Mouse (Mus musculus): ENCODE measurements around the gene Hes5.

The Hes5 gene

DNA sequence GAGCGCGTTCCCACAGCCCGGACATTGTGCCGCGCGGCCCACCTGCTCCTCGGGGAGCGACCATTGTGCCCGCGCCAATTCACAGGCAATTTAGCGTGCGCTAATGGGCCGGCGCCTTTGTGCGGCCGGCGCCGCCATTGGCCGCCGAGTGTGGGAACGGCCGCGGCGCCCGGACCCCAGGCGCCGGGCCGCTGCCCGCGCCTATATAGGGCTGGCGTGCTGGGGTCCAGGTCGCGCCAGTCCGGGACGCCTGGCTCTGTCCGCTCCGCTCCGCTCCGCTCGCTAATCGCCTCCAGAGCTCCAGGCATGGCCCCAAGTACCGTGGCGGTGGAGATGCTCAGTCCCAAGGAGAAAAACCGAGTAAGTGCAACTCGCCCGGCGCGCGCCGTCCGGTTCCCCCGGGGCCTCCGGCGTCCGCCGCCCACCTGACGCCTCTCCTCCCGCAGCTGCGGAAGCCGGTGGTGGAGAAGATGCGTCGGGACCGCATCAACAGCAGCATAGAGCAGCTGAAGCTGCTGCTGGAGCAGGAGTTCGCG, at the start of gene Hes5:
Gene Hes5 (plus strand): TSS at position 234 of the 536 bp plus-strand sequence.
- peak; percentile 37 to 39 for DNase-seq (ENCODE audit: low spot score in 2 of 2)

DNA sequence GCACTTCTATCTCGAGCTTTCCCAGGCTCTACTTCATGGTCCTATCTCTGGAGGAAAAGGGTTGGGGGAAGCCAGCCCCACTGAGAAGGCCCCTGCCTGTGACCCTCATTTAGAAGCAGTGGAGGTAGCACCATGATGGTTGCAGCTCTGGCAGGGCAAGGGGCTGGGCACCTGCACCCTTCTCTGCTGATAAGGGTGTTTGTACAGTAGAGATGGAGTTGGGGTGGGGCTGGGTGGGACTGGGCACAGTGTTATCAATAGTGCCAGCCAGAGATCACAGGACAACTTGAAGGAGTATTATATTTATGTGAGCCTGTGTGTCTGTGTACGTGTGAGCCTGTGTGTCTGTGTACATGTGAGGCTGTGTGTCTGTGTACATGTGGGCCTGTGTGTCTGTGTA, 49.1 kb upstream of the Hes5 start:
- DNase-seq (ENCODE audit: low spot score in 2 of 2), result peak; percentile 44 to 57

DNA sequence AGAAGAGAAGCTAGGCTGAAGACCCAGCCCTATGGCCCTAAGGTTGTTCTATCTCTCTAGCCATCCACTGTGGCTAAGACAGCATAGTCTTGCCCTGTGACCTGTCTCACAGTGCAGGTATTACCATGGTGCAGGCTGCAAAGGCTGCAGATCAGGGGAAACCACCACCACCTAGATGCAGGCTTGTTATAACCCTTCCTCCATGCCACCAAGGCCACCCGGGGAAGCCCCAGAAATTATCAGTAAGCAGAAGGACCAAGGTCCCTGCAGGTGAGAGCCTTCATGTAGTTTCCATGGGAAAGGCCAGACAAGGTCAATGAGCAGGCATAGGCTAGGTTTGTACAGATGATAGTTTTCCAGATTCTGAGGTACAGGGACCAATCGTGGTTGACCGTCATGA, 46.9 kb upstream of the Hes5 start:
- no peak for DNase-seq (ENCODE audit: low spot score in 2 of 2)

DNA sequence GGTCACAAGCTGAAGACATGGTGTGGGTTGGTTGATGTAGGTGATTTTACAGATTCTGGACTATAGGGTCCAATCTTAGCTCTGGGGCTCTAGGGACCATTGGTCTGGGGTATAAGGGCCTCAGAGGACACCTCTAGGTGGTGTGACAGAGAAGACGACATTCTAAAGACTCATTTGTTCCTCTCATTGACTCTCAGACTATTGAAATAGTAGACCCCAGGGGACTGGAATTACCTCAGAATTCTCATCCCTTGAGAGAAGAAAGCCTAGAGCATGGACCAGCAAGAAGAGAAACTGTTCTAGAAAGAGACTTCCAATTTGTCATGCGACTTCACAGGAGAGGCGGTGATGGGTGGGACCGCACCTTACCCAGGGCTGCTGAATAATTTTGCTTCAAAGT, 46.5 kb upstream of the Hes5 start:
- no peak for DNase-seq (ENCODE audit: low spot score in 2 of 2)

DNA sequence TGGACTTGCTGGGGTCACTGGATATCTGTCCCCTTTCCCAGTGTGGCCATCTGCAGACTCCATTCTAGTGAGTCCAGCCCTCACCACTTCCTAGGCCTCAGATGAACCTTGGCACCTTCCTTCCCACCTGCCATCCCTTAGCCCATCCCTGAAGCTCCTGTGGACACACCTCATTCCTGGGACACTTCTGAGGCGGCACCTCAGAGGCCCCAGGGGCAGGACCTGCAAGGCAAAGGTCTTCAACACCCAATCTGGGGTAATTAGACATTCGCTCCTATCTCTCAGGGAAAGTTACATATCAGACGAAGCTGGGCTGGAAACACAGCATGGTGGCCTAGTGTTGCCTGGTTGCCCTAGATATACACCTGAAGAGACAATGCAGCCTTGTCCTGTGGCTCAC, 46.0 kb upstream of the Hes5 start:
- no peak for DNase-seq (ENCODE audit: low spot score in 2 of 2)

DNA sequence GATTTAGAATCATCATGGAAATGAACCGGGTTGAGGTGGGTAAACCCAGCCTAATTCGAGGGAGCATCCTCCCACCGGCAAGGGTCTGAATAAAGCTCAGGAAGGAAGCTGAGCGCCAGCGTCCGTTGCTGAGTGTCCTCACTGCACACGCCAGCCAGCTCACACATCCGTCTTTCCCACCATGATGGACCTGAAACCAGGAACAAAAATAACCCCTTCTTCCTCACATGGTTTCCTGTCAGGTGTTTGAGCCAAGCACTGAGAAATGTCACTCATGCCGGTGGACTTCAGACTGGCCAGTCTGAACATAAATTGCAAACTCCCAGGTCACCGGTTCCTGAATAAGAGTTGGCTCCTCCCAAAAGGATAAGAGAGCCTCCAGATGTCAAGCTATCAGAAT, 45.4 kb upstream of the Hes5 start:
- DNase-seq (ENCODE audit: low spot score in 2 of 2), result no peak

DNA sequence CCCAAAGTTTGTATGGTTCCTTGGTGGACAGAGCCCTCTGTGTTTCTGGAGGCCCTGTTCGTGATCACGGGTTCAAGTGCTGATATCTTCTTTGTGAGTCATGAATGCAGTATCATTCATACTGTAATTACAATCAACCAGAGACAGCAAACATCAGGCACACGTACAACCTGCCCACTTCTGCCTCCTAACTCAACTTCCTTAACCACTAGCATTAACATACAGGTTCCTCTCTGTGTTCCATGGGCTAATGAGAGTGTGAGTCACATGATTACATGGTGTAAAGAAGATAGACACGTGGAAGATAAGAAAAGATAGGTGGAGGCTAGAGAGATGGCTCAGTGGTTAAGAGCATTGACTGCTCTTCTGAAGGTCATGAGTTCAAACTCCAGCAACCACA, 44.1 kb upstream of the Hes5 start:
- DNase-seq (ENCODE audit: low spot score in 2 of 2), result no peak

DNA sequence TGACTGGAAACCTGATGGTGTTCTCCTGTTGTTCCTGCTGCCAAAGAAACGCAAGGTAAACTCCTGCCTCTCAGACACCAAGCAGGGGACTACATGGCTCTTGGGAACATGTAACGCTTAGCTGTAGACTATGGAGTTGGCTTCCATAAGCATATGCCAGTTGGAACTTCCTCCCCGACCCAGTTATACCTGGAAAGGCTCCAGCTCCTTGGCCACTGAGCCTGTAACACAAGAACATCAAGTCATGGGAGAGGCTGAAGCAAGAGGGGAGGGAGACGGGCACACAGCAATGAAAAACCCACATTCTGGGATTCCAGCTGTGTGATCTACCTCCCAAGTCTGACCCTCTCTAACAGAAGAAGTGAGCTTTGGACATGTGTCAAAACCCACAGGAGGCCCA, 38.4 kb upstream of the Hes5 start:
- no peak for DNase-seq (ENCODE audit: low spot score in 2 of 2)

DNA sequence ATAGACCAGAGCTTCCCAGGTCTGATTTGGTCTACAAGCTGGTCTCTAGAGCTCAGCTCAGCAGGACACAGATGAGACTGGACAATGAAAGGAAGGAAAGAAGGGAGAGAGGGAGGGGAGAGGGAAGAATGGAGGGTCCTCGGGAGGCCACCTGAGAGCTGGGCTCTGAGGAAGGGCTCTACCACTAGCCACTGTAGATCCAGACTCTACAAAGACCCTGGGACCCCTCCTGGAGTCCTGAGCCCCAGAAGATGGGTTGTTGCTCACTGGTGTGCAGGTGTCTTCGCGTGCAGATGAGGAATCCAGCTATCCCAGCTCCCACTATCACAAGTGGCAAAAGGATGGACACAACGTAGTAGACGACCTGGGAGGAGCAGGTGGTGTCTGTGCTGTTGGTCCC, 37.8 kb upstream of the Hes5 start:
- no peak for DNase-seq (ENCODE audit: low spot score in 2 of 2)

DNA sequence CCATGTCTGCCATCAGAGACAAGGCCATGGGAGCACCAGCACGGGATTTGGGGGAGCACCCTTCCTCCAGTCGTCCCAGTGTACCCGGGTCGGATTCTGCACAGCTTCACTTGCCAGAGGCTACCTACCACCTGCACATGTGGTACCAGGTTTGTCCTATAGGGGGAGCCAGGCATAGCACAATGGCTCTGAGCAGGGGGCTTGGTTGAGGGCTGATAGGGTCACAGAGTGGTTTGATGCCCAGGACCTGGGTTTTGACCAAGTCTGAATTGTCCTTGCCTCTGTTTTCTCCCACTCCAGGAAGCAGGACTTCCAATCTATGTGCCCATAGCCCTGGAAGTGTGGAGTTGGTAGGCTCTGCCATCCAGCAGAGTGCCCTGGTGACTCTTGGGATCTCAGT, 35.3 kb upstream of the Hes5 start:
- peak in 1 of 2 experiments; percentile 55 for DNase-seq (ENCODE audit: low spot score in 2 of 2)

DNA sequence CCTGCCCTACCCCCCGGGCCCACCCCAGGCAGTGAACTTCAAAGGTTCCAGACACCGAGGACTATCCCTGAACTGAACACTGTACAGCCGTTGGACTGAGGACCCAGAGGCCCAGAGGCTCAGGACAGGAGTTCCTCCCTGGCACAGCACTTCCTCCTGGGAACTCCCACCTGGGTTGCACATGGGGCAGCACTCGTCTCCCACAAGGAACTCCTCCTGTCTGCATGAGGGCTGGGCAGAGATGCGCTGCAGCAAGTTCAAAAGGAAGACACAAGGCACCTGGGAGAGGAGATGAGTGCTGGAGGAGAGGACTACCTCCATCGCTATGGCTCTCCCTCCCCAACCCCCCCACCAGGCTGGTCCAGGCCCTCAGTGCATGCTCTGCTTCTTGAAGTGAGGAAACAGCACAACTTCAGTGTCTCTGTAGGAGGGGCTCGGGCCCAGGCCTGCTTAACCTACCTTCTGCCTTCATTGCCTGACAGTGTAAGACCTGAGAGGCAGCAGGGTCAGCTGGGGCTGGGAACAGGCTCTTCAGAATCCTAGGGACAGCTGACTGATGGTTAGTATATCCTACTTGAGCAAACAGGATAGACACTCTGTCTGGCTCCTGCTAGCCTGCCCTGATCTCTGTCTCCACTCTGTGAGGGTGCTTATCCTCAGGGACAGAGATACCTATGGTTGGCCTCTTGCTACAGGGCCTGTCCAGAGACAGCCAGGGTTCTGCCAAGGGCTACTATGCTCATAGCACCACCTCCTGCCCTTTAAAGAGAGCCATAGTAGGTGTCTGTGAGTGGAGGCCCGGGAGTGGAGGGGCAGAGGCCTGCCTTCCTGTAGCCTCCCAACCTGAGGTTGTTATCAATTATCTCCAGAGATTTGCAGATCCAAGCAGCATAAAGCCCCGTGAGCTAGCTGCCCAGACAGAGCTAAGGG, 33.5 kb upstream of the Hes5 start:
- no peak for DNase-seq (ENCODE audit: low spot score in 2 of 2)

DNA sequence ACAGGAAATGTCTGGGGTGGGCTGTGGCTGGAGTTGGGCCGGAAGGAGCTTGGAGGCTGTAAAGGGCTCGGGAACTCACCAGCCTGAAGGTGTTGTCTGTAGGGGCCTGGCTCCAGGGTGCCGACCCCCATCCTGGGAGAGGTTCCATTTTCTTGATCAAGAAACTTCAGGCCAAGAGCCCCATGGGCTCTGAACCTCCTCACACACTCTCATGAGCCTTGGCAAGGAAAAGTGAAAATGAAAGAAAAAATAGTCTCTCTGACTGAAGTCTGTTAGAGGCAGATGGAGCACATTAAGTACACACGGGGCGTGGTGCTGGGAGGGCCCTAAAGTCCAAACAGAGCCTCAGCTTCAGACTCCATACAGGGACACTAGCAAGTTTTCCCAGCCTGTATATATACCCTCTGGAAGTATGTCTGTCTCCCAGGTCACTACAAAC, 32.8 kb upstream of the Hes5 start:
- peak; percentile 66 to 77 for DNase-seq (ENCODE audit: low spot score in 2 of 2)

DNA sequence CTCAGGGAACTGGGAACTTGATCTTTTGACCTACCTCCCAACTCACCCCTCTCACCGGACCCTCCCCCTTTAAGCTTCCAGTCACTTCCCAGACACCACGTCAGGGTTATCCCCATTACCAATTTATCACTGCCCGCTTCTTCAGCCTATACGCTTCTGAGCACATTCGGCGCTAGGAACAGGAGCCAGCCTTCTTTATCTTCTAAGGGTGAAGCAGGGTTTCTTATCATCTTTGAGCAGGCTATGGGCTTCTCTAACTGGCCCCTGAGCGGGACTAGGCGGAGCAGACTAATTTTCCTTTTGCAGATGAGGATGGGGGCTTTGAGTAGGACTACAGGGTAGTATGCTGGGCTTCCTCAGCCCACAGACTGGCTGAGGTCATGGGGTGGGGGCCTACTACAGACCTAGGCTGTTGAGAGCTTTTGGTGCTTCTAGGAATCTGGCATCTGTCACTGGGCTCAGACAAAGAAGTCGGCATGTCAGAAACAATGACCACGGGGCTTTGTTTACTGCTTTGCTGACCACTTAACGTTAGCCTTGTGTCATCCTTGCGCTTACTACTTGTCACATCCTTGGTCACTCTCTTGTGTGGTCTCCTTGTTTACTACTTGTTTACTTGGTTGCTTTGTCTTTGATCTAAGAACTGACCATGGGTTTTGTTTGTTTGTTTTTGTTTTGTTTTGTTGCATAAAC, 32.2 kb upstream of the Hes5 start, which contains the start of gene Tnfrsf14:
Gene Tnfrsf14 (minus strand): TSS at position 169 of the 693 bp plus-strand sequence.
- DNase-seq (ENCODE audit: low spot score in 2 of 2), result peak in 1 of 2 experiments; percentile 68

DNA sequence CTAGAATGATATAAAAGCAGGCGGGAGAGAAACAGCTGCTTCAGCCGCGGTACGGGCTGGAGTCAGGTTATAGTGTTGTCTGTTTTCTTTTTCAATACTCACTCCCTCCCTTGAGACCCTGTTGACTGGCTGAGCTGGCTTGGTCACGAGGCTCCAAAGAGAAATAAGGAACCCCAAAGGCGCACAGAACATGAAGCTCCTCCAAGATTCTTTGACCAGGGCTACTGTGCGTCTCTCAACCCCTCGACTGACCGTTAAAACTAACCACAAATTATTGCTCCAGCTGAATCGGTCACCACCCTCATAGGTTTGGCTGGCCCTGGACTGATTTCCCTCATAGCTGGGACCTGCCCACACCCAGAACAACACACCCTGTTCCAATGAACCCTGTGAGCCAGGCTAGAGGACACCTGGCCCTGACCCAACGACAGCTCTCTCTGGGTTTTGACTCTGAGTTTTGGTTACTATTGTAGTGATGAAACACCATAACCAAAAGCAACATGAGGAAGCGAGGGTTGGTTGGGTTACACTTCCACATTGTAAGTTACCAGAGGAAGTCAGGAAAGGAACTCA, 31.5 kb upstream of the Hes5 start:
- peak; percentile 60 to 74 for DNase-seq (ENCODE audit: low spot score in 2 of 2)

DNA sequence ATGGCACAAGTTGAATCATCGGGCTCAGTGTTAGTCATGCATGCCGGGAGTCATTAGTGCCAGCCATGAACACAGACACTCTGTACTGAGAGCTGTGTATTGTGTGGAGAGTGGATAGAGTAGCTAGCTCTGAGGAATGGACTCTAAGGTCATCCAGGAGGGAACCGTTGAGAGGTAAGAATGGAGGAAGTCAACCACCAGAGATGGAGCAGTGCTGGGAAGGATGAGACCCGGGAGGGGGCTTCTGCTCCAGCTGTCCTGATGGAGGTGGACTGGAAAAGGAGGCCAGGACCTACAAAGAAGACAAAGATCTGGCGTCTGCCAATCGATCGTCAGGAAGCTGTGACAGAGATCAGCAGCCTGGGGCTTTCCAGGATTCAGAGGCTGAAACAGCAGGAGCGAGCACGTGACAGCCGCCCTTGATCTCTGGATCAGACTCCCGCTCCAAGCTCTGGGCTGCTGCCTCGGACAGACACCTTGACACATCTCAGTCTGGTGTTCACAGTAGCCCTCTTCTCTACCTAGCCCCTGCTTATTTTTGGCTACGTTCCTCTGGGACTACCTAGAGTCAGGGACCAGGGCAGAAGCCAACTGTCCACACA, 27.3 kb upstream of the Hes5 start:
- DNase-seq (ENCODE audit: low spot score in 2 of 2), result no peak

DNA sequence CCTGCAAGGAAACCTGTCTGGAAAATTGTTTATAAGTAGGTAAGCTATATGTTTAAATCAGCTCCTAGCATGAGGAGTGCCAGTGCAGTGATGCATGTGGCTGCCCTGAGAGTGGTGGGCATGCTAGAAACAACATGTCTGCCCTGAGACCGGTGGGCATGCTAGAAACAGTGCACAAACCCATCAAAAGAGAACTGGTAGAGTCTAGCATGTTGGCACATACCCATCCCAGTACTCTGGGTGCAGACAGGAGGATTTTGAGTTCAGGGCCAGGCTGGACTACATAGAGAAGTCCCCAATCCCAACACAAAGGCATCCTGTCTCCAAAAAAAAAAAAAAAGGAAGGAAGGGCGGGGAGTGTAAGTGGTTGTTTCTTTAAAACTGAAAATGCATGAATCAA, 25.9 kb upstream of the Hes5 start:
- DNase-seq (ENCODE audit: low spot score in 2 of 2), result no peak

DNA sequence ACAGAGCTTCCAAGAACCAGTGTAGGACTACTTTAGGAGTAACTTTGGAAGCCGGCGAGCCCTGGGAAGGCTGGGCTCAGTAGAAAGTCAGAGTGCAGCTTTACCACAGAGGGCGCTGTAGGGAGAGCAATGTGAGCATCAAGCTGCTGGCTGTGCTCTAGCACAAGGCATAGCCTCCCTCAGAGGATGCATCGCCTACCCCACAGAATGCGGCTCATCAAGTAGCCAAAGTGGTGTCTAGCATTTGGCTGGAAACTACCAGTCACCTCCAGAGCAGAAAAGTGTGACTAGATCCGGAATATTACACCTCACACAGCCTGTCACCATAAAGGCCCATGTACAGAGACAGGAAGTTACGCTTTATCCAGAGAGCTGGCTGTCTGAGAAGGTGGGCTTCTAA, 24.9 kb upstream of the Hes5 start:
- no peak for DNase-seq (ENCODE audit: low spot score in 2 of 2)

DNA sequence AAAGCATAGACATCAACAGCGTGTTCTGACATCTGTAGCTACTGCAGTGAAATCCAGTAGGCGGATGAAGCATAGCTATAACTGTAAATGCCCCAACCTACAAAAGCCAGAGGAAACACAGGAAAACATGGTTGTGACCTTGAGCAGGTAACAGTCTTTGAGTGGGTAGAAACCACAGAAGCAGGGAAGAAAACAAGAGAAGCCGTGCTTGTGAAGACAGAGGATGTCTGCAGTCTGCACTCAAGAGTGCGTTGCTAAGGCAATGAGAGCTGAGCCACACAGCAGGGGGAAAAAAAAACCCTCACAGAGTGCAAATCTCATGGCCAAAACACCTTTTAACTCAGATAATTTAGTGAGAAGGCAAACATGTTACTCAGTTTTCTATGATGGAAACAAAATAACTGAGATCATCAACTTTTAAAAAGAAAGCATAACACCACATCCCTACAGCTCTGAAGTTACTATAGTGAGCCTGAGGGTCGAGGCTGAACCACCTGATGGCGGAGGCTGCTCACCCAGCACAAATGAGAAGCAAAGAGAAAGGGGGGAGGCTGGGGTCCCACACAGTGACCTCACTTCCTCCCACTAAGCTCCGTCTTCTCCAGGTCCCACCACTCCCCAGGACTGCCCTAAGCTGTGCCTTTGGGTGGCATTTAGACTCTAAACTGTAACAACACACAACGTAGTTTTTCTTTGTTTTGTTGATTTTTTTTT, 24.0 kb upstream of the Hes5 start:
- DNase-seq (ENCODE audit: low spot score in 2 of 2), result peak; percentile 50 to 61

DNA sequence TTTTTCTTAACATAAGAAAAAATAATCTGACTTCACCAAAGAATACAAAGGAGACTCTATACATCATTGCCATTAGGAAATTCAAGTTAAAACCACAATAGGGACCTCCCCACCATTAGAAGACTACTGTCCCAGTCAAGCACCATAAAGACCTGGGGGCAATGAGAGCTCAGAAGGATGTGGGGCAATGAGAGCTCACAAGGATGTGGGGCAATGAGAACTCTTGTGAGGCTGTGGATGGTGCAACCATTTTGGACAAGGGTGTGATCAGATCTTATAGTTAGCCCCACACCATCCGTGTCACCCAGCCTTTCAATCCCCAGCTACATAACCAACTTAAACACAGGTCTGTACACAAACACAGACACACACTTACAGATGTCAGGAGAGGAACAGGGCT, 23.0 kb upstream of the Hes5 start:
- DNase-seq (ENCODE audit: low spot score in 2 of 2), result no peak

DNA sequence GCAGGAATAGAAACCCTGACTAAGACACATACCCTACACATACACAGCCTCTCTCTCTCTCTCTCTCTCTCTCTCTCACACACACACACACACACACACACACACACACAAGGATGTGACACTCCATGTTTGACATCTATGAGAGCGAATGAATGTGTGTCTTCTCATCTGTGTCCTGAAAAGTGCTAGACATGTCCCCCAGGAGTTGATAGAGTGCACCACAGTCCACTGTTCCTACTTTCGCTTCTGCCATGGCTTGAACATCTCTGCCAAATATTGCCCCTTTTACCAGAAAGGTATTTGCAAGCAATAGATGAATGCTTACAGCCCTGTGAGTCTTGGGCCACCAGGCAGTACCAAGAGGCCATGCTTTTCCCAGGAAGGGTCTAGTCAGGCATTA, 20.6 kb upstream of the Hes5 start:
- peak; percentile 63 to 66 for DNase-seq (ENCODE audit: low spot score in 2 of 2)

DNA sequence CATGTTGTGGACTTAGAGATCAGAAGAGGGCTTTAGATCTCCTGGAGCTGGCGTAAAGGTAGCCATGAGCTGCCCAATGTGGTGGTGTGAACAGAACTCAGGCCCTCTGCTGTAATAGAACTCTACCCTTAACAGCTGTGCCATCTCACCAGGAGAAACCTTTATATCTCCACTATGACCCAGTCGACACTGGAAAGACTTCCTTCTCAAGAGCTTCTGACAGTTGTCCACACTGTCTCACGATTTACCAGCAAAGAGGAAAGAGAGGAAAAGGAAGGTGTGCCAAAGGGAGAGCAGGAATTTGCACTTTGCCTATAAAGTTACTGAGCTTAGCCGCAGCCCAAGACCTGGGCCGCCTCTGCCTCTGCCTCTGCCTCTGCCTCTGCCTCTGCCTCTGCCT, 18.9 kb upstream of the Hes5 start:
- DNase-seq (ENCODE audit: low spot score in 2 of 2), result no peak

All from spleen, postnatal 36 days (tissue).